Mouse (Mus musculus) macrophage (primary cell): ENCODE data around the gene Prom2. TPM values are rescaled to one million over a fixed set of nuclear protein-coding genes. Genes with fewer than 3 reads are reported as not detected.

Source experiments
- H3K27ac ChIP-seq: fragments of 350-480 bp; formaldehyde crosslinking; 2 replicates; pipeline ENCODE4 v1.9.0; 2021
- H3K36me3 ChIP-seq: fragments of 350-480 bp; formaldehyde crosslinking; 2 replicates; pipeline ENCODE4 v1.9.0; 2021; ENCODE audit errors: inconsistent target
- H3K4me3 ChIP-seq: fragments of 350-480 bp; formaldehyde crosslinking; 2 replicates; pipeline ENCODE4 v1.9.0; 2021; ENCODE audit errors: inconsistent target
- H3K79me2 ChIP-seq: fragments of 350-480 bp; formaldehyde crosslinking; 2 replicates; pipeline ENCODE4 v1.9.0; 2021; ENCODE audit errors: inconsistent target
- WGBS: methylation state at CpG from one replicate; pipeline ENCODE4 v1.1.7; 2026; ENCODE audit warnings: inconsistent platforms; ENCODE audit not compliant: missing documents; 5-methylcytosine and 5-hydroxymethylcytosine counted together
- polyA plus RNA-seq: library from polyadenylated mRNA; stranded (reverse); fragments of 250-400 nt; gene quantifications from 3 replicates; pipeline ENCODE4 v1.2.4, GENCODE M21; 2018; ENCODE audit warnings: inconsistent platforms

Gene Prom2
- polyA plus RNA-seq, 1 experiment from 2014 or later = not detected

DNA sequence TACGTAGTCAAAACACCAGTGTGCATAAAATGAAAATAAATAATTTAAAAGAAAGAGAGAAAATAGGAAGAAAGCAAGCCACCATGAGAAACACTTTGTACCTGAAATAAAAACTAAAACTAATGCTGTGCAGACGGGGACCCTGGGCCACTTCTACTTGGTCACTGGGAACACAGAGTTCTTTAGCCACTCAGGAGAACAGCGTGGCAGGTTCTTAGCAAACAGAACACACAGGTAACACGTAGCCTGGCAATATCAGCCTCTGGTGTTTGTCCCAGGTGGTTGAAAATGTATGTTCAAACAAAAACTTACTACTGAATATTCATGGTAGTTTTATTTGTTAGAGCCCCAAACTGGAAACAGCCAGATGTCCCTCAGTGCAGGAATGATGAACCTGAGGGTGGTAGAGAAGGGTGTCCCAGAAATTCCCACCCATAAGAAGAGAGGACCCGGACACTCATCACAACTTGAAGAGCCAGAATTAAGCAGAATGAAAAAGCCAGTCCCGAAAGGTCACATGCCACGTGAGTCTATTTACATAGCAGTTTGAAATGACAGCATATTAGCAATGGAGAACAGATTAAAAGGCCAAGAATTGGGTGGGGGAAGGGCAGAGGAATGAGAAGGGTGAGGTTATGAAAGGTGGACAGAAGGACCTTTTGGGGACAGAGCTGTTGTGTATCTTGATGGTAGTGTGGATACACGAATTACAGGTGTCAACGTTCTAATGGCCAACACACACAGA, 26.7 kb downstream of the Prom2 start:
- WGBS = 94% methylated on average over 7 of the region's 9 CpGs
- Histone ChIP-seq H3K36me3 (no peaks in the 10 kb centered on the region), H3K79me2 (no peaks in the 10 kb centered on the region), H3K27ac (no peak overlapping the region), H3K4me3 (no peak overlapping the region)

- 46% methylated on average over 3 of the region's 3 CpGs for WGBS
- no peaks in the 10 kb centered on the region for H3K36me3 ChIP-seq
- no peak overlapping the region for H3K27ac ChIP-seq
These were observed 28.0 kb downstream of the Prom2 start for GRCm38 (mm10) chr2:127513244-127513643.

DNA sequence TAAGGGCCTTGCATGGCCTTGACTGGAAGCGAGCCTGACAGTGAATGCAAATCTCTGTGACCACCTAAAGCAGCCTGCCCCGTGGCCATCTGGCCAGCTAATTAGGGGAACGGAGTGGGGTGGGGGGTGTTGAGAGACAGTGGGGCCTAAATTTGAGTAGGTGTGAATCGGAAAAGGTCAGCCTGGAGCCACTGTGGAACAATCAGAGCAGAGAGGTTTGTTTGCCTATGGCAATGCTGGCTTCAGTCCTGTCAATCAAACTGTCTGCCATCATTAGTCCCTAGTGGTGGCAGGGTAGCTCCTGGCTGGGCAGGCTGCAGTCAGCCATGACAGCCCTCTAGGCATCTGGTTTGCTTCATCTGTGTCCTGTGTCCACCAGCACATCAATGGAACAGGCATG, 29.8 kb downstream of the Prom2 start:
- Histone ChIP-seq H3K36me3 (no peaks in the 10 kb centered on the region), H3K4me3 (no peak overlapping the region), H3K79me2 (no peaks in the 10 kb centered on the region), H3K27ac (no peak overlapping the region)
- 93% methylated on average over 4 of the region's 4 CpGs for WGBS

More at GRCm38 (mm10) chr2:127513244-127513643, 28.0 kb downstream of the Prom2 start:
- no peak overlapping the region for H3K4me3 ChIP-seq
- no peaks in the 10 kb centered on the region for H3K79me2 ChIP-seq

DNA sequence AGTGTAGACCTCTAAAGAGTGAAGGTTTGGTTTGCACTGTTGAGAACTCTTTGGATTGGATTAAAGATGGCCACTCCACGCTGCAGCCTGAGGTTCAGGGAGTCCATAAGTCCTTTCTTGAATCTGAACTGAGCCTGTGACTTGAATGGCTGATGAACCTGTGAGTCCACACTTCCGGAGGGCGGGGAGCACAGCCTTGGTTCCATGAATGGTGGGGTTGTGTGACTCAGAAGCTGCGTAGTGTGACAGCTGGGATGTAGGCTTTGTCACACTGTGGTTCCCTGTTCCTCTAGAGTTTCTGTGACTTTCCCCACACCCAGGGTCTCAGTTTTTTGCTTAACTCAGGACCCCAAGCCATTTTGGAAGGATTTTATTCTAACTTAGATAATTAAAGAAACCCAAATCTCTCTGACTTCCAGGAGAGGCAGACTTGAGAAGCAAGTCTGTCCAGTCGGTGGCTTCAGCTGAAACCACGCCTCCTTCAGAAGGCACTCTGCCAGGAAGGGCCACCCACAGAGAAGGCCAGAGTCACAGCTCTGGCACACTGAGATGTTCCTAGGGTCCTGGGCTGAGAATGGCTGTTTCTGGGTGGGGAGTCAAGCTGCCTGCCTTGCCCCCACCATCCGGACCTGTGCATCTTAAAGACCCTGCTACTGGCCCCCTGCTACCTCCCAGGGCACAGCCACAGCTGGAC, 33.2 kb downstream of the Prom2 start:
- Histone ChIP-seq H3K79me2 (no peaks in the 10 kb centered on the region), H3K4me3 (no peak overlapping the region), H3K27ac (no peak overlapping the region), H3K36me3 (no peaks in the 10 kb centered on the region)
- WGBS = 59% methylated on average over 7 of the region's 7 CpGs

GRCm38 (mm10) chr2:127507077-127507774, 34.0 kb downstream of the Prom2 start:
- WGBS = 33% methylated on average over 7 of the region's 7 CpGs
- Histone ChIP-seq H3K4me3 (no peak overlapping the region), H3K27ac (no peak overlapping the region), H3K36me3 (no peaks in the 10 kb centered on the region), H3K79me2 (no peaks in the 10 kb centered on the region)

- Histone ChIP-seq H3K4me3 (no peak overlapping the region), H3K27ac (no peak overlapping the region), H3K36me3 (no peaks in the 10 kb centered on the region), H3K79me2 (no peaks in the 10 kb centered on the region)
- 14% methylated on average over 6 of the region's 6 CpGs for WGBS
These were observed 35.1 kb downstream of the Prom2 start for GRCm38 (mm10) chr2:127506131-127506632.

GRCm38 (mm10) chr2:127505196-127505595, 36.1 kb downstream of the Prom2 start:
- WGBS = 28% methylated on average over 4 of the region's 4 CpGs
- H3K36me3 ChIP-seq = no peaks in the 10 kb centered on the region
- no peaks in the 10 kb centered on the region for H3K79me2 ChIP-seq
- H3K27ac ChIP-seq = no peak overlapping the region
- H3K4me3 ChIP-seq = no peak overlapping the region

DNA sequence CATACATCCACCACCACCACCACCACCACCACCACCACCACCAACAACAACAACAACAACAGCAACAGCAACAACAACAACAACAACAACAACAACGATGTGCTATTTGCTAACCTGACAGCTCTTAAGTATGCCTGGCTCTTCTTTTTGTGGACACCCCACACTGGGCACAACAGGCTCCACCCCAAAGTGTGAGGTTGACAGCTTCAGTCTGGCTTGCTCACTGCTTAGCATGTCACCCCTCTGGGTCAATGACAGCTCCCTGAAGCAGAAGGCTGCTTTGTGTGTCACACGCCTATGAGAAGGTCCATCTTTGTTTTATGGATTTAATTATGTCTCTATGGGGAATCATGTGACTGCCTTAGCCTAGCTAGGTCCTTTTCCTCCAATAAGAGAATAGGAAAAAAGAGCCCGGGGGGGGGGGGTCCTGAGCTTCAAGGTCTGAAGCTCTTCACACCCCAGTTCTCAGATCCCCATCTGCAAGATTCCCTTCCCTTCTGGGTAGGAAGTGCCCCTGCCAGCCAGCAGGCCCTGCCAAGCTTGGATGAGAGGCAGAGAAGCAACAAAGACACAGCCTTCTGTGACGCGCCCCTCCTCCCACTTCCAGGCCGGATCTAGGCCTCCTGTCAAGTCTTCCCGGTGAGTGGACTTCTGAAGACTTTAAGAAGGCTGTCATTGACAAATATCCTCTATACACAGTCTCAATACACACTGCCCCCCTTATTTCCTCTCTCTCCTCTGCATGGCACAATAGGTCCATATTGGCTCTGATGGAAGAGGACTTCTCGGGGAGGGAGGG, 37.3 kb downstream of the Prom2 start:
- Histone ChIP-seq H3K27ac (no peak overlapping the region), H3K79me2 (no peaks in the 10 kb centered on the region)

GRCm38 (mm10) chr2:127501061-127501460, 40.2 kb downstream of the Prom2 start:
- H3K36me3 ChIP-seq = no peaks in the 10 kb centered on the region
- 72% methylated on average over 7 of the region's 7 CpGs for WGBS
- H3K4me3 ChIP-seq = no peak overlapping the region
- H3K27ac ChIP-seq = no peak overlapping the region
- no peaks in the 10 kb centered on the region for H3K79me2 ChIP-seq

More for the DNA sequence above, 37.3 kb downstream of the Prom2 start:
- WGBS = 85% methylated on average over 8 of the region's 8 CpGs
- Histone ChIP-seq H3K4me3 (no peak overlapping the region), H3K36me3 (no peaks in the 10 kb centered on the region)

GRCm38 (mm10) chr2:127498750-127499149, 42.5 kb downstream of the Prom2 start:
- no peak overlapping the region for H3K4me3 ChIP-seq
- H3K27ac ChIP-seq = no peak overlapping the region
- 79% methylated on average over 8 of the region's 8 CpGs for WGBS
- H3K79me2 ChIP-seq = no peaks in the 10 kb centered on the region
- no peaks in the 10 kb centered on the region for H3K36me3 ChIP-seq

- H3K36me3 ChIP-seq = no peaks in the 10 kb centered on the region
- H3K27ac ChIP-seq = no peak overlapping the region
- WGBS = no CpG with 5 or more reads among the region's 1 CpGs
- no peak overlapping the region for H3K4me3 ChIP-seq
- no peaks in the 10 kb centered on the region for H3K79me2 ChIP-seq
These were observed 44.9 kb downstream of the Prom2 start for GRCm38 (mm10) chr2:127496321-127496720.

DNA sequence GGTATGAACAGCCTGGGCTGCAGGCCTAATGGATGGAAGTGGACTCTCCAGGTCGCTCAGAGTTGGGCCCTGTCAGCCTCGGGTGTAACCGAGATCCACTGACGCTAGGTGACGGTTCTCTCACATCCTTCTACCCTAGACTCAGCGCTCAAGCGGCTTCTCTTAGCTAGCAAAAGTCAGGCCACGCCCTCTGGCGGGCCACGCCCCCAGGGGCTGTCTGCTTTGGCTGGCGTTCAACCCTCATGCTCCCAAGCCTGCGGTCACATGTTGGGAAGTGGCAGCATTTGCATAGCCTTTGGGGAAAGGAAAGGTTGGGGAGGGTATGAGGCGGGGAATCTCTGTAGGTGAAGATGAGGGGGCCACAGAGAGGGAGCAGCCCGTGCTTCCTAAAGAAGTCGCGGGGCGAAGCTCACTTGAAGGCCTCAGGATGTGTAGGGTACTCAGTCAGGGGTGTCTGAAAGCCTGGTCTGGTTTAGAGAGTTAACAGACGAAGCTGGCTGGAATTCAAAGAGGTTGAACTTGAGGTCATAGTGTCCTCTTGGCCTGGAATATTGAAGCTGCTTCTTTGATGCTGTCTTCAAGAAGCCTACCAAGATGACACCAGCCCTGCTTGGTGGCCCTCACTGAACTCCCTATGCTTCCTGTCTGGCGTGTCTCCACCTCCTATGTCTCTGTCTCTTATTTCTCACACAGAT, 56.6 kb downstream of the Prom2 start:
- Histone ChIP-seq H3K79me2 (no peaks in the 10 kb centered on the region), H3K27ac (no peak overlapping the region), H3K4me3 (no peak overlapping the region), H3K36me3 (no peaks in the 10 kb centered on the region)
- 18% methylated on average over 19 of the region's 19 CpGs for WGBS

- no peak overlapping the region; the same call in 1 of the 2 replicates for H3K4me3 ChIP-seq
- H3K36me3 ChIP-seq = no peaks in the 10 kb centered on the region
- H3K27ac ChIP-seq = no peak overlapping the region
- WGBS = under 1% methylated on average over 16 of the region's 21 CpGs
- no peaks in the 10 kb centered on the region for H3K79me2 ChIP-seq
These were observed 58.3 kb downstream of the Prom2 start for GRCm38 (mm10) chr2:127483001-127483400.

DNA sequence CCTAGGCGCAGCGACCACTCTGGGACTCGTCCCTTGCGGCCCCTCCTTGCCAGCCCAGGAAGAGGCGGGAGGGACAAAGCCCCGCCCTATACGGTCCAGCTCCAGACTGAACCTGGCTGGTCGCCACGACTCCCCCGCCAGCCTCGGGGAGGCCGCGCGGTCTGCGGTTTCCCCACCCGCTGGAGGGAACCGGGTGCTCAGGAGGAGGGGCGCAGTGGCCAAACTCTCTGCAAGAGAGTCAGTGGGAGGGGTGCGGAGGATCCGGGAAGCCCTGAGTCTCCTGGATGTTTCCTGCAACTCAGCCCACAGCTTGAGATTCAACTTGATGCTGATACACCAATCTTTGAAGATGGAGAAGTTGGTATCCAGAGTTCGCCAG, 58.7 kb downstream of the Prom2 start:
- no peaks in the 10 kb centered on the region for H3K36me3 ChIP-seq
- no peak overlapping the region for H3K27ac ChIP-seq
- H3K4me3 ChIP-seq = no peak overlapping the region; the same call in 1 of the 2 replicates
- no peaks in the 10 kb centered on the region for H3K79me2 ChIP-seq
- 2% methylated on average over 21 of the region's 21 CpGs for WGBS
